Comparison of ENCODE assay signal across 8 mouse cellular contexts in genomic region chr9:69290881-69291450, GRCm38 (mm10).
DNase-seq lines count a peak whose midpoint lies in the region; ATAC-seq and TF ChIP-seq lines count a peak whose summit lies in the region.

No protein-coding gene starts in this region.

- H3K9me3 ChIP-seq in forebrain, postnatal 0 days (ENCODE audit: low read length) = no peaks in the 10 kb centered on the region
- H3K9me3 ChIP-seq in lung, embryonic 14.5 days (ENCODE audit: low read depth, low read length) = no peaks in the 10 kb centered on the region

- H3K27me3 ChIP-seq in forebrain, postnatal 0 days (ENCODE audit: insufficient read depth, low read length) = peaks cover 21% of the 10 kb centered on the region
- H3K27me3 ChIP-seq in lung, embryonic 14.5 days (ENCODE audit: insufficient read depth, low read length) = peaks cover 27% of the 10 kb centered on the region

- H3K27ac ChIP-seq in layer of hippocampus, adult 2 months = peak overlapping the region; percentile 82
- no peak overlapping the region for H3K27ac ChIP-seq in forebrain, postnatal 0 days (ENCODE audit: low read depth, low read length)
- no peak overlapping the region for H3K27ac ChIP-seq in lung, embryonic 14.5 days (ENCODE audit: low read depth)

- WGBS in forebrain, postnatal 0 days = 3% methylated on average over 29 of the region's 29 CpGs
- WGBS in lung, embryonic 14.5 days = 3% methylated on average over 29 of the region's 29 CpGs

- H3K36me3 ChIP-seq in forebrain, postnatal 0 days (ENCODE audit: insufficient read depth) = no peaks in the 10 kb centered on the region
- no peaks in the 10 kb centered on the region for H3K36me3 ChIP-seq in lung, embryonic 14.5 days (ENCODE audit: insufficient read depth)

- peak overlapping the region; percentile 83 for H3K4me3 ChIP-seq in layer of hippocampus, adult 2 months
- H3K4me3 ChIP-seq in forebrain, postnatal 0 days (ENCODE audit: low read depth, low read length) = peak overlapping the region; percentile 66
- peak overlapping the region; percentile 68 for H3K4me3 ChIP-seq in lung, embryonic 14.5 days (ENCODE audit: low read depth, low read length)

- TF ChIP-seq CTCF in layer of hippocampus, adult 2 months (conservative IDR thresholded peaks at IDR 0.05) = no peak
- no peak for TF ChIP-seq CTCF in forebrain, postnatal 0 days (IDR thresholded peaks at IDR 0.05; ENCODE audit: low read depth)
- no peak for TF ChIP-seq CTCF in lung, embryonic 14.5 days (IDR thresholded peaks at IDR 0.05; ENCODE audit: low read depth)

- peak overlapping the region; percentile 98 for H3K4me2 ChIP-seq in forebrain, postnatal 0 days (ENCODE audit: low read depth)
- peak overlapping the region; percentile 98 for H3K4me2 ChIP-seq in lung, embryonic 14.5 days

- DNase-seq in layer of hippocampus, adult 2 months (ENCODE audit: low spot score in 2 of 2) = no peak
- DNase-seq in layer of hippocampus, postnatal 14 days (ENCODE audit: low spot score in 2 of 2) = no peak
- peak; percentile 64 to 69 for DNase-seq in cerebellum, adult 18-20 months
- DNase-seq in forebrain, postnatal 0 days = no peak
- DNase-seq in kidney, adult 11 months = peak; percentile 54
- DNase-seq in lung, embryonic 14.5 days = peak; percentile 44
- DNase-seq in retina, adult 2 months (ENCODE audit: low read depth, low spot score) = peak; percentile 73
- no peak for DNase-seq in adipocyte (ENCODE audit: low spot score)

- peak overlapping the region; percentile 53 for H3K9ac ChIP-seq in forebrain, postnatal 0 days
- H3K9ac ChIP-seq in lung, embryonic 14.5 days = peak overlapping the region; percentile 67

- H3K4me1 ChIP-seq in forebrain, postnatal 0 days (ENCODE audit: insufficient read depth) = no peaks in the 10 kb centered on the region; the same call in 1 of the 2 replicates
- peaks cover 9% of the 10 kb centered on the region; the same call in 1 of the 2 replicates for H3K4me1 ChIP-seq in lung, embryonic 14.5 days (ENCODE audit: insufficient read depth)

- no peak for ATAC-seq in forebrain, postnatal 0 days
- ATAC-seq in lung, embryonic 14.5 days (ENCODE audit: insufficient read depth) = no peak

Comparison
In these comparisons a context has a peak if more than half of its experiments do, and no peak if none do; other contexts are left out.
1. DNase-seq: peak in cerebellum, adult 18-20 months (2 of 2), kidney, adult 11 months (single experiment), lung, embryonic 14.5 days (single experiment) and retina, adult 2 months (single experiment); none in layer of hippocampus, adult 2 months (0 of 2), layer of hippocampus, postnatal 14 days (0 of 2), forebrain, postnatal 0 days (single experiment) and adipocyte (single experiment).
2. Peak in every context shown above with its lines, with median percentiles within 50 percentile points of each other: H3K4me3 ChIP-seq.